Mouse (Mus musculus) hindbrain, embryonic 10.5 days (tissue): ENCODE results near the gene Zbtb7a. TPM values are rescaled to one million over a fixed set of nuclear protein-coding genes. Genes with fewer than 3 reads are reported as not detected.

Experiments used
- DNase-seq: peaks from one replicate; pipeline ENCODE4 v3.0.0-alpha.2; 2017; ENCODE audit warnings: low spot score
- H3K27ac ChIP-seq: fragments of 300-500 bp; sonication (generic); 2 replicates; pipeline ENCODE4 v1.5.1; 2016; ENCODE audit warnings: mild to moderate bottlenecking, moderate library complexity
- H3K27me3 ChIP-seq: fragments of 300-500 bp; sonication (generic); 2 replicates; pipeline ENCODE4 v1.6.1; 2016; ENCODE audit warnings: mild to moderate bottlenecking; ENCODE audit not compliant: poor library complexity, insufficient read depth, severe bottlenecking
- H3K36me3 ChIP-seq: fragments of 300-500 bp; sonication (generic); 2 replicates; pipeline ENCODE4 v1.6.1; 2016; ENCODE audit warnings: mild to moderate bottlenecking, moderate library complexity
- H3K4me1 ChIP-seq: fragments of 300-500 bp; sonication (generic); replicated peaks from 2 replicates; pipeline ENCODE4 v1.6.1; 2016; ENCODE audit warnings: mild to moderate bottlenecking
- H3K4me3 ChIP-seq: fragments of 300-500 bp; sonication (generic); 2 replicates; pipeline ENCODE4 v1.5.1; 2016; ENCODE audit warnings: mild to moderate bottlenecking, moderate library complexity
- H3K9me3 ChIP-seq: fragments of 300-500 bp; sonication (generic); 2 replicates; pipeline ENCODE4 v1.6.1; 2016; ENCODE audit warnings: mild to moderate bottlenecking, moderate library complexity
- WGBS: fragments of 180-500 bp; shearing (Covaris S2); methylation state at CpG from one replicate; pipeline ENCODE4 v1.1.7; 2016; 5-methylcytosine and 5-hydroxymethylcytosine counted together
- polyA plus RNA-seq: library from polyadenylated mRNA; unstranded; fragments of >200 nt; fragmentation: Nextera tagmentation; extraction: Ambion mirVana; gene quantifications from 2 replicates; pipeline ENCODE4 v1.2.1, GENCODE M21; 2016

The Zbtb7a gene
- polyA plus RNA-seq, 1 experiment from 2014 or later, result 12.4 TPM

- Histone ChIP-seq H3K36me3 (0 out of 2 replicates have a peak, but pooled peaks cover 6% of the 10 kb centered on the region), H3K27me3 (peaks cover 21% of the 10 kb centered on the region), H3K4me3 (no peak within 1 kb of the TSS), H3K27ac (peak within 1 kb of the TSS; percentile 23; the same call in 1 of the 2 replicates), H3K4me1 (0 out of 2 replicates have a peak, but pooled peaks cover 11% of the 10 kb centered on the region), H3K9me3 (no peaks in the 10 kb centered on the region)
- no peak for DNase-seq
- WGBS, result 63% methylated on average over 13 of the region's 13 CpGs
Observed at GRCm38 (mm10) chr10:81201807-81202758, 67.1 kb downstream of the Zbtb7a start, which contains the start of gene Nmrk2. Gene Nmrk2 (minus strand): TSS chr10:81202051.

Other genes starting within 250 kb of the Zbtb7a start
- 374 and 391 TPM in 2 replicates for gene Timm13, start 234.3 kb upstream of the Zbtb7a start, polyA plus RNA-seq
- 65.8 and 78.4 TPM in 2 replicates for gene Lmnb2, start 217.0 kb upstream of the Zbtb7a start, polyA plus RNA-seq
- 9.8 and 11.8 TPM in 2 replicates for gene Gadd45b, start 205.1 kb upstream of the Zbtb7a start, polyA plus RNA-seq
- 7.1 and 8.6 TPM in 2 replicates for gene Gng7, start 120.3 kb upstream of the Zbtb7a start, polyA plus RNA-seq
- 4.6 and 9.8 TPM in 2 replicates for gene Diras1, start 109.6 kb upstream of the Zbtb7a start, polyA plus RNA-seq
- 16.9 and 26.7 TPM in 2 replicates for gene Slc39a3, start 97.8 kb upstream of the Zbtb7a start, polyA plus RNA-seq
- 276 and 320 TPM in 2 replicates for gene Sgta, start 75.0 kb upstream of the Zbtb7a start, polyA plus RNA-seq
- 85.4 and 106 TPM in 2 replicates for gene Thop1, start 65.2 kb upstream of the Zbtb7a start, polyA plus RNA-seq
- gene Creb3l3, start 36.3 kb upstream of the Zbtb7a start, polyA plus RNA-seq, result 0.29 and 0.30 TPM in 2 replicates
- gene Map2k2, start 29.3 kb upstream of the Zbtb7a start, polyA plus RNA-seq, result 218 and 261 TPM in 2 replicates
- gene Pias4, start 32.7 kb downstream of the Zbtb7a start, polyA plus RNA-seq, result 64.1 and 72.2 TPM in 2 replicates
- 495 and 570 TPM in 2 replicates for gene Eef2, start 41.4 kb downstream of the Zbtb7a start, polyA plus RNA-seq
- gene Dapk3, start 47.8 kb downstream of the Zbtb7a start, polyA plus RNA-seq, result 58.3 and 75.6 TPM in 2 replicates
- gene 4930442H23Rik, start 48.6 kb downstream of the Zbtb7a start, polyA plus RNA-seq, result not detected in 2 replicates
- gene Nmrk2, start 66.8 kb downstream of the Zbtb7a start, polyA plus RNA-seq, result not detected in 2 replicates
- gene Atcay, start 95.6 kb downstream of the Zbtb7a start, polyA plus RNA-seq, result 7.6 and 25.9 TPM in 2 replicates
- gene Zfr2, start 97.9 kb downstream of the Zbtb7a start, polyA plus RNA-seq, result 5.1 and 6.7 TPM in 2 replicates
- gene Matk, start 117.7 kb downstream of the Zbtb7a start, polyA plus RNA-seq, result 3.9 and 4.9 TPM in 2 replicates
- gene Mrpl54, start 131.7 kb downstream of the Zbtb7a start, polyA plus RNA-seq, result 238 and 239 TPM in 2 replicates
- gene Apba3, start 131.7 kb downstream of the Zbtb7a start, polyA plus RNA-seq, result 46.2 and 54.6 TPM in 2 replicates
- gene Tjp3, start 156.4 kb downstream of the Zbtb7a start, polyA plus RNA-seq, result 7.0 and 9.0 TPM in 2 replicates
- 62.1 and 78.5 TPM in 2 replicates for gene Pip5k1c, start 157.7 kb downstream of the Zbtb7a start, polyA plus RNA-seq
- 53.2 and 58.8 TPM in 2 replicates for gene Cactin, start 185.9 kb downstream of the Zbtb7a start, polyA plus RNA-seq
- 3.3 and 3.6 TPM in 2 replicates for gene Tbxa2r, start 193.5 kb downstream of the Zbtb7a start, polyA plus RNA-seq
- gene Gipc3, start 208.0 kb downstream of the Zbtb7a start, polyA plus RNA-seq, result not detected in 2 replicates
- gene Hmg20b, start 215.3 kb downstream of the Zbtb7a start, polyA plus RNA-seq, result 111 and 128 TPM in 2 replicates
- 9.2 and 12.9 TPM in 2 replicates for gene Mfsd12, start 222.3 kb downstream of the Zbtb7a start, polyA plus RNA-seq
- 0.61 and 0.62 TPM in 2 replicates for gene 4930404N11Rik, start 230.6 kb downstream of the Zbtb7a start, polyA plus RNA-seq
- 138 and 143 TPM in 2 replicates for gene Fzr1, start 243.3 kb downstream of the Zbtb7a start, polyA plus RNA-seq
- gene Dohh, start 249.2 kb downstream of the Zbtb7a start, polyA plus RNA-seq, result 95.8 and 98.2 TPM in 2 replicates
- gene Gm48551, start 249.2 kb downstream of the Zbtb7a start, polyA plus RNA-seq, result 4.0 and 4.8 TPM in 2 replicates